Mouse (Mus musculus) embryonic facial prominence, embryonic 14.5 days (tissue): ENCODE measurements around the gene Slc35e2. TPM values are rescaled to one million over a fixed set of nuclear protein-coding genes. Genes with fewer than 3 reads are reported as not detected.

Experiments
- ATAC-seq: fragments of 200-750 bp; cut with Nextera tagmentation; 2 replicates; pipeline ENCODE4 v1.8.0; 2017; ENCODE audit warnings: low read depth, moderate number of reproducible peaks, moderate TSS enrichment
- DNase-seq: peaks from one replicate; pipeline ENCODE4 v3.0.0-alpha.2; 2015; ENCODE audit warnings: low spot score
- H3K27ac ChIP-seq: fragments of 300-500 bp; sonication (generic); replicated peaks from 2 replicates; pipeline ENCODE4 v1.5.1; 2014; ENCODE audit warnings: low read depth, mild to moderate bottlenecking, low read length, moderate library complexity
- H3K27me3 ChIP-seq: fragments of 300-500 bp; sonication (generic); replicated peaks from 2 replicates; pipeline ENCODE4 v1.6.1; 2014; ENCODE audit warnings: low read length; ENCODE audit not compliant: control insufficient read depth, insufficient read depth
- H3K36me3 ChIP-seq: fragments of 300-500 bp; sonication (generic); 2 replicates; pipeline ENCODE4 v1.6.1; 2014; ENCODE audit warnings: low read length, mixed read lengths; ENCODE audit not compliant: control insufficient read depth, insufficient read depth
- H3K4me1 ChIP-seq: fragments of 300-500 bp; sonication (generic); 2 replicates; pipeline ENCODE4 v1.6.1; 2014; ENCODE audit warnings: antibody characterized with exemption, low read length; ENCODE audit not compliant: control insufficient read depth, insufficient read depth
- H3K4me2 ChIP-seq: fragments of 300-500 bp; sonication (generic); 2 replicates; pipeline ENCODE4 v1.6.1; 2014; ENCODE audit warnings: low read depth, mild to moderate bottlenecking, low read length, moderate library complexity, mixed read lengths
- H3K4me3 ChIP-seq: fragments of 300-500 bp; sonication (generic); 2 replicates; pipeline ENCODE4 v1.5.1; 2014; ENCODE audit warnings: low read depth, mild to moderate bottlenecking, low read length
- H3K9ac ChIP-seq: fragments of 300-500 bp; sonication (generic); 2 replicates; pipeline ENCODE4 v1.6.1; 2014; ENCODE audit warnings: low read depth, mild to moderate bottlenecking, low read length, moderate library complexity, mixed read lengths
- H3K9me3 ChIP-seq: fragments of 300-500 bp; sonication (generic); 2 replicates; pipeline ENCODE4 v1.6.1; 2016; ENCODE audit warnings: low read length; ENCODE audit not compliant: control insufficient read depth
- WGBS: fragments of 180-500 bp; shearing (Covaris S2); extraction: QIAGEN DNeasy Blood & Tissue Kit; methylation state at CpG from one replicate; pipeline ENCODE4 v1.1.7; 2014; 5-methylcytosine and 5-hydroxymethylcytosine counted together
- polyA plus RNA-seq: library from polyadenylated mRNA; unstranded; fragments of >200 nt; fragmentation: Nextera tagmentation; extraction: Ambion mirVana; gene quantifications from 2 replicates; pipeline ENCODE4 v1.2.1, GENCODE M21; 2014

The Slc35e2 gene
- polyA plus RNA-seq, 1 experiment from 2014 or later, result 9.2 TPM

DNA sequence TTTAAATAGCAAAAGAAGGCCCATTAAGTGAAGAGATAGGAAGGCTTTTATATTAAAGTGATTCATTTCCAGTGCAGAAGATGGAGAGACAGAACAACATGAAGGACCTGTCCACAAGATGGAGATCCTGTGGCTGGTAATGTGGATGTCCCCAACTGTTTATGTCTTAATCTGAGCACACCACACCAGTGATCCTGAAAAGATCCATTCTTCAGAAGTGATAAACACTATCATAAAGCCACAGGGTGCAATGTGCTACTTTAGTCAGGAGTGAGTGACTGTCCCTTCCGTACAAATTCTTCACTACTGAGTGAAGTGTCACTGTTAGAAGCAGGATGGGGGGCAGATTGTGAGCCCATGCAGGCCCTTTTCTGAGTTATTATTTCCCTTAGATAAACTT is 1.5 kb downstream of the Slc35e2 start:
- H3K36me3 ChIP-seq, result peaks cover 26% of the 10 kb centered on the region; the same call in 1 of the 2 replicates
- no peaks in the 10 kb centered on the region for H3K9me3 ChIP-seq
- WGBS, result 93% methylated on average over 1 of the region's 1 CpGs
- H3K27me3 ChIP-seq, result no peaks in the 10 kb centered on the region
- H3K9ac ChIP-seq, result peak overlapping the region; percentile 95; the same call in 1 of the 2 replicates
- peaks cover 11% of the 10 kb centered on the region for H3K4me1 ChIP-seq
- DNase-seq (no peak), ATAC-seq (no peak)
- no peak overlapping the region for H3K27ac ChIP-seq
- H3K4me2 ChIP-seq, result peak overlapping the region; percentile 72
- peak overlapping the region; percentile 91 for H3K4me3 ChIP-seq

DNA sequence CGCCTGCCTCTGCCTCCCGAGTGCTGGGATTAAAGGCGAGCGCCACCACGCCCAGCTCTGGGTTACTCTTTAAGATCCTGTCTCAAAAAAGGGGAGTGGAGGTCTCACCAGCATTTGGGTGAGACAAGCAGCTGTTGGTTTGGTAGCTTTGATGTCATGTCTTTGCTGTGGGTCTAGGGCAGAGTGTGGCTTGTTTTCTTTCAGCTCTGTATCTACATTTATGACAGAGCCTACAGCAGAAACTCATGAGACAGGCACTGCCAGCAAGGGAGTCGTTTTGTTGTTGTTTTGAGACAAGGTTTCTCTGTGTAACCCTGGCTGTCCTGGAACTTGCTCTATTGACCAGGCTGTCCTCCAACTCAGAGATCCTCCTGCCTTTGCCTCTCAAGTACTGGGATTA is 2.6 kb downstream of the Slc35e2 start:
- WGBS, result 97% methylated on average over 6 of the region's 6 CpGs
- peaks cover 26% of the 10 kb centered on the region; the same call in 1 of the 2 replicates for H3K36me3 ChIP-seq

DNA sequence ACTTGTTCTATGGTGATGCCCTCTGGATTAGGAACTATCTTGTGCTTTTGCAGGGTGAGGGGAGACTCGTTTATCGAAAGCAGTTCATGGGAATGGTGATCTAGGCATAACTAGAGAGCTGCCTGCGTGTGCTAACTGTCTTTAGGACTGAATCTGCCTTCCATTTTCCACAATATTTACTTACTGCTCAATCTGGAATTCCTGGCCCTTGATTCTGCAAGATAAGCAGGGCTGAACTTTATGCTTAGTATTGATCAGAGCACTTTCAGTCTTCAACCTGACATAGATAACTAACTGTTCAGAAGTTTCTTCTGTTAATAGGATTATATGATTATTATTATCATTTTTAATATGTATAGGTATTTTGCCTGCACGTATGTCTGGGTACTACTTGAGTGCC is 3.9 kb downstream of the Slc35e2 start:
- Histone ChIP-seq H3K9ac (no peak overlapping the region), H3K27me3 (no peaks in the 10 kb centered on the region), H3K27ac (no peak overlapping the region), H3K9me3 (no peaks in the 10 kb centered on the region), H3K36me3 (peaks cover 31% of the 10 kb centered on the region), H3K4me1 (peaks cover 11% of the 10 kb centered on the region), H3K4me2 (no peak overlapping the region), H3K4me3 (no peak overlapping the region)
- no peak for DNase-seq
- 93% methylated on average over 4 of the region's 4 CpGs for WGBS
- ATAC-seq, result no peak

More for the DNA sequence above, 2.6 kb downstream of the Slc35e2 start:
- peaks cover 11% of the 10 kb centered on the region for H3K4me1 ChIP-seq
- no peak overlapping the region for H3K4me2 ChIP-seq
- no peak overlapping the region for H3K9ac ChIP-seq
- no peak for DNase-seq
- no peaks in the 10 kb centered on the region for H3K9me3 ChIP-seq
- ATAC-seq, result no peak
- no peak overlapping the region for H3K4me3 ChIP-seq
- H3K27me3 ChIP-seq, result no peaks in the 10 kb centered on the region
- H3K27ac ChIP-seq, result no peak overlapping the region

DNA sequence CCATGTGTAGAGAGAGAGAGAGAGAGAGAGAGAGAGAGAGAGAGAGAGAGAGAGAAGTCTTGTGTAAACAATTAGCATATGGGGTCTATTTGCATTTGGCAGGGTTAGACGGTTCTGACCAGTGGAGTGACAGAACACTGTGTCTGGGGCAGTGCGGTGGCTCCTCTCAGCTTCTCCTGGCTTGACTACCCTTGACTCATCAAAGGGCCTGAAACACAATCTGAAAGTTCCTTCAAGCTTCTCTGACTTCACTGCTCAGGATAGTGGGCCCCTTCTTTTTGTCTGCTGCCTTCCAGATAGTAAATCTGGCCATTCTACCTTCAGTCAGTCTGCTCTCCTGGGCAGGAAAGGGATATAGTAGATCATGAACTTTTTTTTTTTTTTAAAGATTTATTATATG is 5.6 kb downstream of the Slc35e2 start:
- Histone ChIP-seq H3K4me3 (no peak overlapping the region), H3K27ac (no peak overlapping the region), H3K9me3 (no peaks in the 10 kb centered on the region), H3K4me2 (no peak overlapping the region), H3K9ac (no peak overlapping the region), H3K36me3 (peaks cover 46% of the 10 kb centered on the region), H3K27me3 (no peaks in the 10 kb centered on the region), H3K4me1 (peaks cover 7% of the 10 kb centered on the region)
- ATAC-seq (no peak), DNase-seq (no peak)
- 66% methylated on average over 2 of the region's 2 CpGs for WGBS

DNA sequence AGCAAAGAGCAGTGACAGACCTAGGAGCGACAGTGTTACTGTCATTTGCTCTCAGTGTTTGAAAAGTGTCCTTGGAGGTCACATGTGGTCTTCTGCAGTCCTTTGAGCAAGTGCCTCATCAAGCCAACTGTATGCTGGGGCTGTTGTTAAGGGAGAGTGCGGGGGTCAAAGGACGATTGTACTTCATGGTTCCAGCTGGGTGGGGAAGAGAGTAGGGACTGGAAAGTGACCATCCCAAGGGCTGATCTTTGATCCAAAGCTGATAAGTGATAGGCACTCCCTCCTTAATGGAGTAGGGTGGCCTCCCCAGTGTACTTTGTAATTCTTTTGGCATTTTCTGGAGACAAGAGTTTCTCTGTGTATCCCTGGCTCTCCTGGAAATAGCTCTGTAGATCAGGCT is 10.6 kb downstream of the Slc35e2 start:
- Histone ChIP-seq H3K36me3 (peaks cover 67% of the 10 kb centered on the region), H3K27me3 (no peaks in the 10 kb centered on the region), H3K4me3 (no peak overlapping the region), H3K27ac (no peak overlapping the region), H3K9me3 (no peaks in the 10 kb centered on the region), H3K4me1 (no peaks in the 10 kb centered on the region), H3K4me2 (no peak overlapping the region), H3K9ac (no peak overlapping the region)
- no peak for ATAC-seq
- 90% methylated on average over 3 of the region's 3 CpGs for WGBS
- DNase-seq, result no peak

DNA sequence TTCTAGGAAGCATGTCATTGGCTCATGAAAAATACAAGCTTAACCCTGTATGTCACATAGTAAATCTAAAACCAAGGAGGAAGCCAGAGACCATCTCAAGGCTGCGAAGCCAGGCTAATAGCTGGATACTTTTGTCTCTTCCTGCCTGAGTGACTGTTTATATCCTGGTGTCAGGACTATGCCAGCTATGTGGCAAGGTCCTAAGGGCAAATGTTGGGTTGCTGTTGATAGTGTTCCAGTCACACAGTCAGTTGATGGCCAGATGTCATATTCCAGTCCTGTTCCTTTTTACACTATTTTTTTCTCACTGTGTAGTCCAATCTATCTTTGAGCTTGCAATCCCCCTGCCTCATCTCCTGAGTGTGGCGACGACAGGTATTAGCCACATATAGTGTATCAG is 12.0 kb downstream of the Slc35e2 start:
- Histone ChIP-seq H3K9ac (no peak overlapping the region), H3K36me3 (peaks cover 81% of the 10 kb centered on the region), H3K27ac (no peak overlapping the region), H3K9me3 (no peaks in the 10 kb centered on the region), H3K4me1 (no peaks in the 10 kb centered on the region), H3K27me3 (no peaks in the 10 kb centered on the region), H3K4me2 (no peak overlapping the region), H3K4me3 (no peak overlapping the region)
- DNase-seq (no peak), ATAC-seq (no peak)
- WGBS, result 96% methylated on average over 3 of the region's 3 CpGs

GRCm38 (mm10) chr4:155618321-155618720 is 17.1 kb downstream of the Slc35e2 start:
- 94% methylated on average over 5 of the region's 5 CpGs for WGBS
- H3K36me3 ChIP-seq, result peaks cover 84% of the 10 kb centered on the region
- H3K9ac ChIP-seq, result no peak overlapping the region
- no peak overlapping the region for H3K4me3 ChIP-seq
- H3K4me1 ChIP-seq, result peaks cover under 1% of the 10 kb centered on the region; the same call in 1 of the 2 replicates
- H3K9me3 ChIP-seq, result no peaks in the 10 kb centered on the region
- DNase-seq (no peak), ATAC-seq (no peak)
- H3K27ac ChIP-seq, result no peak overlapping the region
- H3K27me3 ChIP-seq, result no peaks in the 10 kb centered on the region
- no peak overlapping the region for H3K4me2 ChIP-seq

DNA sequence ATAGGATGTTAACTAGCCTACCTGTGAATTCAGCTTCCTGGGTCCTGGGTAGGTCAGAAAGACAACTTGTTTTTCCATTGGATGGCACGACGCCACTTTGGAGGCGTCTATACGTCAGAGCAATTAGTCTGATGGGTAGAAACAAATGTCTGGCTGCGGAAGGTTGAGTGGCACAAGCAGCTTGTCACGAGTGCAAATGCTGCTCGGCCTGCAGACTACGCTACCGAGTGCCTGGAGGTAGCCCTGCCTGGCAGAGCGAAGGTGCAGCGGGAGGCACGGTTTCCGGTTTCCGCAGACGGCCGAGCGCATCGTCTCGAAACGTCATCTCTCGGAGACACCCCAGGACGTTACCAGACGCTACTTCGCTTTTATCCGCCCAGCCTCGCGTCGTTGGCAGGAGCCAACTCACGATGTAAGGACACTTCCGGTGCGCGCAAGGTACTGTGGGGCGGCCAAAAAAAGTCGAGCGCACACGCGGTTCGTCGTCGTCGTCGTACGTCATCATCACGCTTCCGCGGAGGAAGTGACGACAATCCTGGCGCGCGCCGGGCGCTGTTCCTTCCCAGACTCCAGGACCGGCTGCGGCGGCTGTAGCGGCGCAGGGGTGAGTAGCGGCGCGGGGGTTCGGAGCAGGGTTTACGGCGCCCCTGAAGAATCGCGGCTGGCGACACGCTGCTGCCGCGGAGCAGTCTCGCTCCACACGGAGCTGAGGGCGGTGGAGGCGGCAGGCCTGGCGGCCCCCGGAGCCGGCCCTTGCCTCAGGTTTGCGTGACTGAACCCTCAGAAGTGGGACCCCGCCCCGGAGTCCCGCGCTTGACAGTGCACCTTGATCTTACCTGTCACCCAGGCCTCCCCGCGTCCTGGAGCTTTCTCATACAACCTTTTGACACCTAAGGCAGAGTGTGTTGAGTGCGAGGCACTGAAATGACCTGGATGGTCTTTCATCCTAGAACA is 23.4 kb downstream of the Slc35e2 start, which contains the start of gene Cdk11b:
Cdk11b (plus strand) TSS at position 517 of the 954 bp plus-strand sequence.
- Histone ChIP-seq H3K27me3 (no peaks in the 10 kb centered on the region), H3K36me3 (peaks cover 53% of the 10 kb centered on the region), H3K27ac (peak within 1 kb of the TSS; percentile 91), H3K9me3 (no peaks in the 10 kb centered on the region), H3K4me2 (peak within 1 kb of the TSS; percentile 66), H3K9ac (peak within 1 kb of the TSS; percentile 82), H3K4me1 (peaks cover 5% of the 10 kb centered on the region; the same call in 1 of the 2 replicates), H3K4me3 (peak within 1 kb of the TSS; percentile 90)
- WGBS, result under 1% methylated on average over 50 of the region's 84 CpGs
- ATAC-seq (peak; percentile 100), DNase-seq (peak; percentile 100)
